Mouse (Mus musculus): Measurements from ENCODE around the gene Wdr31. TPM values are rescaled to one million over a fixed set of nuclear protein-coding genes. Genes with fewer than 3 reads are reported as not detected.

The Wdr31 gene
- polyA plus RNA-seq, 1 experiment: 10.5 TPM

- Histone ChIP-seq H3K4me3 (ENCODE audit: insufficient read depth, low read depth, low read length) (no peak overlapping the region), H3K36me3 (ENCODE audit: control insufficient read depth, insufficient read depth, low read length) (no peaks in the 10 kb centered on the region), H3K27ac (ENCODE audit: insufficient read depth, low read depth, low read length) (no peak overlapping the region), H3K27me3 (replicated peaks; ENCODE audit: control insufficient read depth, insufficient read depth, low read length) (no peaks in the 10 kb centered on the region), H3K4me1 (ENCODE audit: control insufficient read depth, insufficient read depth, low read length) (peaks cover 7% of the 10 kb centered on the region; the same call in 1 of the 2 replicates)
- TF ChIP-seq POLR2A (IDR thresholded peaks at IDR 0.05; ENCODE audit: low read depth, low read length) (no peak), CTCF (conservative IDR thresholded peaks at IDR 0.05; ENCODE audit: insufficient read depth, insufficient read length, low read depth, low read length) (no peak)
- 14% methylated on average over 8 of the region's 8 CpGs for WGBS
- DNase-seq: peak; percentile 90
Observed at GRCm38 (mm10) chr4:62496815-62497214, 26.1 kb upstream of the Wdr31 start.

GRCm38 (mm10) chr4:62495946-62496345 is 25.2 kb upstream of the Wdr31 start:
- Histone ChIP-seq H3K36me3 (ENCODE audit: control insufficient read depth, insufficient read depth, low read length) (no peaks in the 10 kb centered on the region), H3K4me3 (ENCODE audit: insufficient read depth, low read depth, low read length) (no peak overlapping the region), H3K27ac (ENCODE audit: insufficient read depth, low read depth, low read length) (no peak overlapping the region), H3K27me3 (replicated peaks; ENCODE audit: control insufficient read depth, insufficient read depth, low read length) (no peaks in the 10 kb centered on the region), H3K4me1 (ENCODE audit: control insufficient read depth, insufficient read depth, low read length) (peaks cover 7% of the 10 kb centered on the region; the same call in 1 of the 2 replicates)
- peak; percentile 94 for DNase-seq
- TF ChIP-seq CTCF (conservative IDR thresholded peaks at IDR 0.05; ENCODE audit: insufficient read depth, insufficient read length, low read depth, low read length) (0 out of 2 replicates have a peak, but pooled peaks have one; percentile 1), POLR2A (IDR thresholded peaks at IDR 0.05; ENCODE audit: low read depth, low read length) (no peak)
- 36% methylated on average over 8 of the region's 8 CpGs for WGBS

GRCm38 (mm10) chr4:62494230-62494629 is 23.5 kb upstream of the Wdr31 start:
- Histone ChIP-seq H3K4me3 (ENCODE audit: insufficient read depth, low read depth, low read length) (no peak overlapping the region), H3K4me1 (ENCODE audit: control insufficient read depth, insufficient read depth, low read length) (peaks cover 7% of the 10 kb centered on the region; the same call in 1 of the 2 replicates), H3K36me3 (ENCODE audit: control insufficient read depth, insufficient read depth, low read length) (no peaks in the 10 kb centered on the region), H3K27me3 (replicated peaks; ENCODE audit: control insufficient read depth, insufficient read depth, low read length) (no peaks in the 10 kb centered on the region), H3K27ac (ENCODE audit: insufficient read depth, low read depth, low read length) (no peak overlapping the region)
- no peak for DNase-seq
- WGBS: 70% methylated on average over 9 of the region's 9 CpGs
- TF ChIP-seq POLR2A (IDR thresholded peaks at IDR 0.05; ENCODE audit: low read depth, low read length) (no peak), CTCF (conservative IDR thresholded peaks at IDR 0.05; ENCODE audit: insufficient read depth, insufficient read length, low read depth, low read length) (no peak)

GRCm38 (mm10) chr4:62492682-62493081 is 22.0 kb upstream of the Wdr31 start:
- H3K36me3 ChIP-seq (ENCODE audit: control insufficient read depth, insufficient read depth, low read length): no peaks in the 10 kb centered on the region
- H3K27ac ChIP-seq (ENCODE audit: insufficient read depth, low read depth, low read length): no peak overlapping the region
- no peak for DNase-seq
- H3K27me3 ChIP-seq (replicated peaks; ENCODE audit: control insufficient read depth, insufficient read depth, low read length): no peaks in the 10 kb centered on the region
- H3K4me1 ChIP-seq (ENCODE audit: control insufficient read depth, insufficient read depth, low read length): peaks cover 7% of the 10 kb centered on the region; the same call in 1 of the 2 replicates
- TF ChIP-seq CTCF (conservative IDR thresholded peaks at IDR 0.05; ENCODE audit: insufficient read depth, insufficient read length, low read depth, low read length) (no peak), POLR2A (IDR thresholded peaks at IDR 0.05; ENCODE audit: low read depth, low read length) (no peak)
- H3K4me3 ChIP-seq (ENCODE audit: insufficient read depth, low read depth, low read length): no peak overlapping the region
- WGBS: 80% methylated on average over 2 of the region's 2 CpGs

DNA sequence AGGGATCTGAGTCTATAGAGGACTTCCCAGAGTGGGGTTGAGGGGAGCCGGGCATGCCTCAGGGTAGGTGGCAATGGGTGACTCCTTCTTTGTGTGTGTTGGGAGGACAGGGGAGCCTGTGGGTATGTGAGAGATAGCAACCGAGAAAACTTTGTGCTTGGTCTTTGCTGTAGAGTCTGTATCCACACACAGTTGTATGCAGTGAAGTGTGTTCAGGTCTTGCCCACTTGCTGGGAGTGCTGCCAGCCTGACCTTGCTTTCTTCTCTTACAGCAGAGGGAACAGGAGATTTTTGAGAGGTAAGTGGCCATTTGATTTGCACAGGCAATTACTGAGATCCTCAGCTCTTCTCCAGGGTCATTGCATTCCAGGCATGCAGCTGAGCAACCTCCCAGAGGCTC is 17.2 kb upstream of the Wdr31 start:
- no peaks in the 10 kb centered on the region for H3K4me1 ChIP-seq (ENCODE audit: control insufficient read depth, insufficient read depth, low read length)
- DNase-seq: no peak
- TF ChIP-seq CTCF (conservative IDR thresholded peaks at IDR 0.05; ENCODE audit: insufficient read depth, insufficient read length, low read depth, low read length) (no peak), POLR2A (IDR thresholded peaks at IDR 0.05; ENCODE audit: low read depth, low read length) (no peak)
- no peaks in the 10 kb centered on the region; the same call in 1 of the 2 replicates for H3K36me3 ChIP-seq (ENCODE audit: control insufficient read depth, insufficient read depth, low read length)
- no peak overlapping the region for H3K4me3 ChIP-seq (ENCODE audit: insufficient read depth, low read depth, low read length)
- H3K27ac ChIP-seq (ENCODE audit: insufficient read depth, low read depth, low read length): no peak overlapping the region
- 66% methylated on average over 2 of the region's 2 CpGs for WGBS
- H3K27me3 ChIP-seq (replicated peaks; ENCODE audit: control insufficient read depth, insufficient read depth, low read length): no peaks in the 10 kb centered on the region

DNA sequence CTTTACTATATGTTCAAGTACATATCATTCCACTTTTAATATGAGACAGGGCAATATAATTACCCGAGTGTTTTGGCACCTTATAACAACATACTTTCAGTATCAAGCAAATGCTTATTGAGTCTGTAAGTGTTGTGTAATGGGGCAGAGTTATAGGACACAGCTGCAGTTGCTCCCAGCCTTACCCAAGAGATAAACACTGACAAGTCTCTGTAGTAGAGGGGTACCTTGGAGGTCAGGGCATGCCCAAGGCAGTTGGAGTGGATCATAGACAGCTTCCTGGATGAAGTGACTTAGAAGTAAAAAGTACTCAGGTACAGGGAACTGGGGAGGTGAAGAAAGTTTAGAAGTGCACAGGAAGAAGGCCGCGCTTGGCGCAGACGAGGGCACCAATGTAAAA is 16.5 kb upstream of the Wdr31 start:
- no peaks in the 10 kb centered on the region for H3K27me3 ChIP-seq (replicated peaks; ENCODE audit: control insufficient read depth, insufficient read depth, low read length)
- no peak overlapping the region for H3K27ac ChIP-seq (ENCODE audit: insufficient read depth, low read depth, low read length)
- TF ChIP-seq CTCF (conservative IDR thresholded peaks at IDR 0.05; ENCODE audit: insufficient read depth, insufficient read length, low read depth, low read length) (no peak), POLR2A (IDR thresholded peaks at IDR 0.05; ENCODE audit: low read depth, low read length) (no peak)
- H3K4me1 ChIP-seq (ENCODE audit: control insufficient read depth, insufficient read depth, low read length): no peaks in the 10 kb centered on the region
- no peaks in the 10 kb centered on the region; the same call in 1 of the 2 replicates for H3K36me3 ChIP-seq (ENCODE audit: control insufficient read depth, insufficient read depth, low read length)
- no peak for DNase-seq
- no peak overlapping the region for H3K4me3 ChIP-seq (ENCODE audit: insufficient read depth, low read depth, low read length)
- WGBS: 88% methylated on average over 5 of the region's 5 CpGs

DNA sequence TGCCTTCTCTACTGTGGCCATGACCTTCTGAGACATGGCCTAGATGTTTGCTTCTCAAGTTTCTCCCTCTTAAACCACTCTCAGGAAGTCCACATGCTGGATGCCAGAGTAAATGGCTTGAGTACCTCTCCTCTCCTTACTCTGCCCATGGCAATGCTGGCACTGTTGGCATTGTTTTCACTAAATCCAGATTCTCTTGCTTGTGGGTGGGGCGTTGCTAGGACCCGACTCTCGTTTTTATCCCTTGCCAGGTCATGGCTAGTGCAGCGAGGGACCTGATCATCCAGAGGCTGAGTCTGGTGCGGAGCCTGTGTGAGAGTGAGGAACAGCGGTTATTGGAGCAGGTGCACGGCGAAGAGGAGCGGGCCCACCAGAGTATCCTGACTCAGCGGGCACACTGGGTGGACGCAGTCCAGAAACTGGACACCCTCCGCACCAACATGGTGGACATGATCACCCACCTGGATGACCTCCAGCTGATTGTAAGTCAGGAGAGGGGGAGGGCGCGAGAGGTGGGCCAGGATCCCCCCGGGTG is 15.5 kb upstream of the Wdr31 start:
- no peak for DNase-seq

More for the DNA sequence above, 15.5 kb upstream of the Wdr31 start:
- no peaks in the 10 kb centered on the region for H3K27me3 ChIP-seq (replicated peaks; ENCODE audit: control insufficient read depth, insufficient read depth, low read length)
- no peak overlapping the region for H3K4me3 ChIP-seq (ENCODE audit: insufficient read depth, low read depth, low read length)
- TF ChIP-seq CTCF (conservative IDR thresholded peaks at IDR 0.05; ENCODE audit: insufficient read depth, insufficient read length, low read depth, low read length) (no peak), POLR2A (IDR thresholded peaks at IDR 0.05; ENCODE audit: low read depth, low read length) (no peak)
- no peaks in the 10 kb centered on the region for H3K4me1 ChIP-seq (ENCODE audit: control insufficient read depth, insufficient read depth, low read length)
- 89% methylated on average over 15 of the region's 15 CpGs for WGBS
- no peaks in the 10 kb centered on the region; the same call in 1 of the 2 replicates for H3K36me3 ChIP-seq (ENCODE audit: control insufficient read depth, insufficient read depth, low read length)
- no peak overlapping the region for H3K27ac ChIP-seq (ENCODE audit: insufficient read depth, low read depth, low read length)
